Mouse (Mus musculus) midbrain, embryonic 11.5 days (tissue): ENCODE measurements at regions not wholly inside any gene's neighbourhood (a gene's known extent, or its start where the extent isn't known, plus 50 kb on each side); places are given as distances from the start of the nearest gene placed in this dataset.
A peak's percentile ranks its signal among the peaks of the same experiment; 100 is the strongest.

Experiments
- ATAC-seq: fragments of 200-750 bp; cut with Nextera tagmentation; 2 replicates; pipeline ENCODE4 v1.8.0; 2017; ENCODE audit warnings: moderate TSS enrichment, moderate library complexity; ENCODE audit not compliant: low FRiP score
- DNase-seq: peaks from one replicate; pipeline ENCODE4 v3.0.0; 2015; ENCODE audit warnings: low spot score; ENCODE audit errors: missing footprints
- H3K27ac ChIP-seq: fragments of 300-500 bp; sonication (generic); 2 replicates; pipeline ENCODE4 v1.5.1; 2014; ENCODE audit warnings: low read depth, low read length
- H3K27me3 ChIP-seq: fragments of 300-500 bp; sonication (generic); 2 replicates; pipeline ENCODE4 v1.6.1; 2014; ENCODE audit warnings: mild to moderate bottlenecking, low read length, moderate library complexity, mixed read lengths; ENCODE audit not compliant: control insufficient read depth, insufficient read depth
- H3K36me3 ChIP-seq: fragments of 300-500 bp; sonication (generic); 2 replicates; pipeline ENCODE4 v1.6.1; 2014; ENCODE audit warnings: mild to moderate bottlenecking, low read length, moderate library complexity, mixed read lengths; ENCODE audit not compliant: control insufficient read depth, insufficient read depth
- H3K4me1 ChIP-seq: fragments of 300-500 bp; sonication (generic); 2 replicates; pipeline ENCODE4 v1.6.1; 2014; ENCODE audit warnings: low read length; ENCODE audit not compliant: control insufficient read depth, insufficient read depth
- H3K4me2 ChIP-seq: fragments of 300-500 bp; sonication (generic); 2 replicates; pipeline ENCODE4 v1.6.1; 2014; ENCODE audit warnings: mild to moderate bottlenecking, moderate library complexity
- H3K4me3 ChIP-seq: fragments of 300-500 bp; sonication (generic); 2 replicates; pipeline ENCODE4 v1.5.1; 2014; ENCODE audit warnings: low read depth, low read length
- H3K9ac ChIP-seq: fragments of 300-500 bp; sonication (generic); 2 replicates; pipeline ENCODE4 v1.6.1; 2014; ENCODE audit warnings: low read length
- H3K9me3 ChIP-seq: fragments of 300-500 bp; sonication (generic); 2 replicates; pipeline ENCODE4 v1.6.1; 2016; ENCODE audit warnings: low read length; ENCODE audit not compliant: control insufficient read depth
- WGBS: fragments of 180-500 bp; shearing (Covaris S2); extraction: QIAGEN DNeasy Blood & Tissue Kit; methylation state at CpG from one replicate; pipeline ENCODE4 v1.1.7; 2014; 5-methylcytosine and 5-hydroxymethylcytosine counted together

- Histone ChIP-seq H3K36me3 (no peaks in the 10 kb centered on the region), H3K27ac (no peak overlapping the region)
- WGBS: 90% methylated on average over 4 of the region's 4 CpGs
Measured at GRCm38 (mm10) chr1:41393287-41393686, 587.9 kb downstream of the Tmem182 start.

GRCm38 (mm10) chr1:41395081-41395480 is 589.7 kb downstream of the Tmem182 start:
- H3K36me3 ChIP-seq: no peaks in the 10 kb centered on the region
- H3K27ac ChIP-seq: no peak overlapping the region
- no peak for DNase-seq
- no peaks in the 10 kb centered on the region for H3K27me3 ChIP-seq
- WGBS: 84% methylated on average over 3 of the region's 3 CpGs
- no peaks in the 10 kb centered on the region for H3K9me3 ChIP-seq
- peaks cover 6% of the 10 kb centered on the region for H3K4me1 ChIP-seq
- H3K9ac ChIP-seq: no peak overlapping the region
- ATAC-seq: no peak
- H3K4me3 ChIP-seq: no peak overlapping the region
- H3K4me2 ChIP-seq: no peak overlapping the region

More at GRCm38 (mm10) chr1:41393287-41393686, 587.9 kb downstream of the Tmem182 start:
- Histone ChIP-seq H3K4me1 (peaks cover 17% of the 10 kb centered on the region), H3K4me2 (no peak overlapping the region), H3K4me3 (no peak overlapping the region), H3K9me3 (no peaks in the 10 kb centered on the region), H3K9ac (no peak overlapping the region), H3K27me3 (no peaks in the 10 kb centered on the region)
- DNase-seq (no peak), ATAC-seq (no peak)

- Histone ChIP-seq H3K27ac (no peak overlapping the region), H3K4me1 (no peaks in the 10 kb centered on the region), H3K4me3 (no peak overlapping the region), H3K9me3 (no peaks in the 10 kb centered on the region), H3K36me3 (no peaks in the 10 kb centered on the region), H3K9ac (no peak overlapping the region), H3K4me2 (no peak overlapping the region), H3K27me3 (no peaks in the 10 kb centered on the region)
- ATAC-seq (no peak), DNase-seq (no peak)
- WGBS: 87% methylated on average over 5 of the region's 5 CpGs
Measured at GRCm38 (mm10) chr1:41410533-41410932, 605.1 kb downstream of the Tmem182 start.

GRCm38 (mm10) chr1:41411641-41412040 is 606.2 kb downstream of the Tmem182 start:
- Histone ChIP-seq H3K27me3 (no peaks in the 10 kb centered on the region), H3K36me3 (no peaks in the 10 kb centered on the region), H3K4me1 (no peaks in the 10 kb centered on the region), H3K27ac (no peak overlapping the region), H3K4me3 (no peak overlapping the region), H3K9ac (no peak overlapping the region), H3K9me3 (no peaks in the 10 kb centered on the region), H3K4me2 (no peak overlapping the region)
- ATAC-seq (no peak), DNase-seq (no peak)
- WGBS: 95% methylated on average over 3 of the region's 3 CpGs

- ATAC-seq: no peak
- 87% methylated on average over 8 of the region's 8 CpGs for WGBS
Measured at GRCm38 (mm10) chr1:41412078-41412477, 606.7 kb downstream of the Tmem182 start.

GRCm38 (mm10) chr1:41420489-41421327 is 615.3 kb downstream of the Tmem182 start:
- WGBS: 92% methylated on average over 3 of the region's 3 CpGs
- H3K4me2 ChIP-seq: no peak overlapping the region
- DNase-seq: no peak
- H3K9me3 ChIP-seq: no peaks in the 10 kb centered on the region
- no peaks in the 10 kb centered on the region for H3K36me3 ChIP-seq
- H3K4me1 ChIP-seq: no peaks in the 10 kb centered on the region
- no peak overlapping the region for H3K9ac ChIP-seq
- H3K27me3 ChIP-seq: no peaks in the 10 kb centered on the region
- no peak overlapping the region for H3K27ac ChIP-seq
- no peak for ATAC-seq
- H3K4me3 ChIP-seq: no peak overlapping the region

More at GRCm38 (mm10) chr1:41412078-41412477, 606.7 kb downstream of the Tmem182 start:
- H3K4me1 ChIP-seq: no peaks in the 10 kb centered on the region
- H3K27me3 ChIP-seq: no peaks in the 10 kb centered on the region
- no peaks in the 10 kb centered on the region for H3K9me3 ChIP-seq
- DNase-seq: no peak
- no peaks in the 10 kb centered on the region for H3K36me3 ChIP-seq
- H3K9ac ChIP-seq: no peak overlapping the region
- no peak overlapping the region for H3K27ac ChIP-seq
- no peak overlapping the region for H3K4me3 ChIP-seq
- no peak overlapping the region for H3K4me2 ChIP-seq

- ATAC-seq: no peak
Measured at GRCm38 (mm10) chr1:41427853-41428252, 622.5 kb downstream of the Tmem182 start.

GRCm38 (mm10) chr1:41431127-41431690 is 625.8 kb downstream of the Tmem182 start:
- Histone ChIP-seq H3K36me3 (no peaks in the 10 kb centered on the region), H3K9ac (no peak overlapping the region), H3K4me3 (no peak overlapping the region), H3K27me3 (no peaks in the 10 kb centered on the region), H3K9me3 (no peaks in the 10 kb centered on the region), H3K27ac (no peak overlapping the region), H3K4me2 (no peak overlapping the region; the same call in 1 of the 2 replicates), H3K4me1 (no peaks in the 10 kb centered on the region; the same call in 1 of the 2 replicates)
- ATAC-seq (peak; percentile 79; the same call in 1 of the 2 replicates), DNase-seq (peak; percentile 84)
- 42% methylated on average over 7 of the region's 7 CpGs for WGBS

More at GRCm38 (mm10) chr1:41427853-41428252, 622.5 kb downstream of the Tmem182 start:
- no peak overlapping the region for H3K4me3 ChIP-seq
- H3K4me1 ChIP-seq: no peaks in the 10 kb centered on the region; the same call in 1 of the 2 replicates
- no peaks in the 10 kb centered on the region for H3K36me3 ChIP-seq
- no peaks in the 10 kb centered on the region for H3K9me3 ChIP-seq
- DNase-seq: peak; percentile 81
- no peak overlapping the region for H3K27ac ChIP-seq
- H3K9ac ChIP-seq: no peak overlapping the region
- no peaks in the 10 kb centered on the region for H3K27me3 ChIP-seq
- H3K4me2 ChIP-seq: no peak overlapping the region
- WGBS: 55% methylated on average over 6 of the region's 6 CpGs

- no peaks in the 10 kb centered on the region for H3K36me3 ChIP-seq
- 85% methylated on average over 3 of the region's 3 CpGs for WGBS
- no peaks in the 10 kb centered on the region for H3K9me3 ChIP-seq
- no peak overlapping the region for H3K27ac ChIP-seq
- no peak overlapping the region for H3K4me3 ChIP-seq
- ATAC-seq (no peak), DNase-seq (peak; percentile 83)
- no peak overlapping the region for H3K9ac ChIP-seq
- H3K27me3 ChIP-seq: no peaks in the 10 kb centered on the region
- no peak overlapping the region for H3K4me2 ChIP-seq
- H3K4me1 ChIP-seq: no peaks in the 10 kb centered on the region; the same call in 1 of the 2 replicates
Measured at GRCm38 (mm10) chr1:41435379-41435778, 630.0 kb downstream of the Tmem182 start.
